ENCODE assay signal across 12 mouse cellular contexts in genomic region chr12:104985088-104985487, GRCm38 (mm10). TPM values are rescaled to one million over a fixed set of nuclear protein-coding genes. Genes with fewer than 3 reads are reported as not detected.
A peak's percentile ranks its signal among the peaks of the same experiment; 100 is the strongest.
DNase-seq lines count a peak whose midpoint lies in the region; ATAC-seq and TF ChIP-seq lines count a peak whose summit lies in the region.
"Had no signal": no experiment of that assay in that cellular context is flagged by ENCODE, and none has a peak within 500 bp of the region (broad histone marks: within the 10 kb centered on the region; RNA-seq: fewer than 3 reads in every experiment).

No protein-coding gene starts in this region.

- H3K27me3 ChIP-seq in CH12.LX (replicated peaks): no peaks in the 10 kb centered on the region
- H3K27me3 ChIP-seq: embryonic facial prominence, embryonic 15.5 days; limb, embryonic 15.5 days; neural tube, embryonic 13.5 days had no signal

- peaks cover 7 to 40% of the 10 kb centered on the region in 2 experiments for H3K36me3 ChIP-seq in CH12.LX (replicated peaks in 1 of 2; ENCODE audit: control insufficient read depth in 1 of 2, insufficient read depth in 1 of 2, low read length in 1 of 2)
- H3K36me3 ChIP-seq: embryonic facial prominence, embryonic 15.5 days; heart, embryonic 12.5 days; limb, embryonic 15.5 days; neural tube, embryonic 13.5 days had no signal

- in situ Hi-C loops in CH12.LX (cut with MboI; ENCODE audit: low pct_ligation_motif_present, low pct_unique_long_range_greater_than_20kb, low sequenced_read_pairs): no loop called here

- H3K9me3 ChIP-seq in CH12.LX (replicated peaks; ENCODE audit: low read length): peaks cover 2% of the 10 kb centered on the region
- H3K9me3 ChIP-seq: embryonic facial prominence, embryonic 15.5 days; limb, embryonic 15.5 days; neural tube, embryonic 13.5 days had no signal

- TF ChIP-seq RAD21 in CH12.LX (IDR thresholded peaks at IDR 0.05; ENCODE audit: low read depth, low read length): no peak; the same call in 1 of the 2 replicates

- DNase-seq in left cerebral cortex, adult 2 months (ENCODE audit: extremely low spot score in 1 of 2, low spot score in 2 of 2): no peak
- no peak for DNase-seq in left cerebral cortex, postnatal 36 days (ENCODE audit: low spot score in 2 of 2)
- DNase-seq in A20 (ENCODE audit: low read depth, low spot score) (peak; percentile 52), CH12.LX (ENCODE audit: extremely low read depth) (no peak)
- no peak for DNase-seq in Muller cell, postnatal 12 days (ENCODE audit: inconsistent ontology term)

- H3K4me1 ChIP-seq in CH12.LX (ENCODE audit: control insufficient read depth in 1 of 2, insufficient read depth in 2 of 2): peaks cover 4 to 21% of the 10 kb centered on the region in 2 experiments; a peak in 2 of 4 replicates
- H3K4me1 ChIP-seq: heart, embryonic 12.5 days had no signal

- TF ChIP-seq POLR2A in CH12.LX (IDR thresholded peaks at IDR 0.05; ENCODE audit: low read depth, low read length): no peak

- peaks cover 4% of the 10 kb centered on the region for H3K79me2 ChIP-seq in CH12.LX (replicated peaks; ENCODE audit: control insufficient read depth, extremely low read depth, insufficient read depth, poor library complexity, severe bottlenecking)

- H3K27ac ChIP-seq in left cerebral cortex, adult 2 months: no peak overlapping the region
- no peak overlapping the region for H3K27ac ChIP-seq in CH12.LX (ENCODE audit: insufficient read depth, low read depth)
- H3K27ac ChIP-seq: embryonic facial prominence, embryonic 15.5 days; limb, embryonic 15.5 days; neural tube, embryonic 13.5 days had no signal

- TF ChIP-seq EP300 in CH12.LX (IDR thresholded peaks at IDR 0.05; ENCODE audit: low read length): no peak

- no peak overlapping the region for H3K9ac ChIP-seq in CH12.LX (ENCODE audit: insufficient read depth, low read depth)
- H3K9ac ChIP-seq: embryonic facial prominence, embryonic 15.5 days; heart, embryonic 12.5 days; limb, embryonic 15.5 days; neural tube, embryonic 13.5 days had no signal

- no peak overlapping the region for H3K4me3 ChIP-seq in left cerebral cortex, adult 2 months
- no peak overlapping the region for H3K4me3 ChIP-seq in CH12.LX (replicated peaks in 1 of 3; ENCODE audit: low read depth in 2 of 3, low read length in 2 of 3, poor library complexity in 1 of 3)
- H3K4me3 ChIP-seq: embryonic facial prominence, embryonic 15.5 days; heart, embryonic 12.5 days; limb, embryonic 15.5 days; neural tube, embryonic 13.5 days had no signal

- intact Hi-C loops in left cerebral cortex, adult 2 months (cut with DNase I): no loop called here
- intact Hi-C loops in left cerebral cortex, postnatal 36 days (cut with DNase I): no loop called here

- H3K4me2 ChIP-seq in CH12.LX (ENCODE audit: insufficient read depth, low read depth, poor library complexity, severe bottlenecking): no peak overlapping the region
- H3K4me2 ChIP-seq: embryonic facial prominence, embryonic 15.5 days; heart, embryonic 12.5 days; limb, embryonic 15.5 days; midbrain, embryonic 11.5 days; neural tube, embryonic 13.5 days had no signal

- peak; percentile 37 for TF ChIP-seq CTCF in left cerebral cortex, adult 2 months (IDR thresholded peaks at IDR 0.05)
- TF ChIP-seq CTCF in CH12.LX (conservative IDR thresholded peaks at IDR 0.05 in 1 of 2, IDR thresholded peaks at IDR 0.05 in 1 of 2; ENCODE audit: low read depth in 2 of 2, low read length in 2 of 2): peak in 1 of 2 experiments; percentile 38; a peak in 3 of 4 replicates

- 0 out of 2 replicates have a peak, but pooled peaks have one; percentile 46 for ATAC-seq in erythroblast, adult 5-6 weeks (replicated peaks; ENCODE audit: low FRiP score, poor library complexity, severe bottlenecking)
- no peak for ATAC-seq in megakaryocyte progenitor cell, adult 5-6 weeks (replicated peaks; ENCODE audit: poor library complexity)

- dilution Hi-C loops in CH12.LX (cut with MboI; ENCODE audit: extremely low pct_ligation_motif_present, extremely low pct_unique_long_range_greater_than_20kb, low sequenced_read_pairs): no loop called here

TF ChIP-seq in CH12.LX, 34 proteins besides CTCF, POLR2A, EP300 and RAD21:
- TF ChIP-seq MAX (IDR thresholded peaks at IDR 0.05; ENCODE audit: low read length) (no peak), SMC3 (IDR thresholded peaks at IDR 0.05; ENCODE audit: low read depth, low read length) (peak; percentile 22)

RNA-seq across cellular contexts. Expression of gene Syne3, which starts 24.5 kb away (rescaled TPM):
- 1 to 10 TPM; 1.7 to 1.9 TPM for total RNA-seq in left cerebral cortex, adult 2 months (2021)
- 1 to 10 TPM; 1.0 to 2.1 TPM for total RNA-seq in left cerebral cortex, postnatal 36 days (2021)
- total RNA-seq in CH12.LX (2012; rRNA removed): 16.6 and 18.7 TPM in 2 replicates
- total RNA-seq in CH12.LX (2014; rRNA removed): 5.3 and 5.5 TPM in 2 replicates
- polyA plus RNA-seq in CH12.LX (2012; ENCODE audit: insufficient read length, low read depth): 7.3 and 7.5 TPM in 2 replicates
- total RNA-seq in erythroblast, adult 5-6 weeks (2015; ENCODE audit: low replicate concordance): 4.8 and 5.6 TPM in 2 replicates
- 10.3 and 14.8 TPM in 2 replicates for total RNA-seq in erythroblast, adult 5-6 weeks (2017; ENCODE audit: low replicate concordance)
- total RNA-seq in megakaryocyte progenitor cell, adult 5-6 weeks (2015): 10.1 and 13.1 TPM in 2 replicates
- 19.5 and 21.1 TPM in 2 replicates for total RNA-seq in megakaryocyte progenitor cell, adult 5-6 weeks (2017)
- polyA plus RNA-seq: midbrain, embryonic 11.5 days had no signal

RNA-seq across cellular contexts. Expression of gene Glrx5, which starts 47.4 kb away (rescaled TPM):
- total RNA-seq in left cerebral cortex, adult 2 months (2021): 10 to 100 TPM; 46.0 to 50.2 TPM
- total RNA-seq in left cerebral cortex, postnatal 36 days (2021): 10 to 100 TPM; 41.1 to 51.5 TPM
- total RNA-seq in CH12.LX (2012; rRNA removed) (38.5 and 51.6 TPM in 2 replicates), CH12.LX (2014; rRNA removed) (72.8 and 79.5 TPM in 2 replicates)
- polyA plus RNA-seq in CH12.LX (2012; ENCODE audit: insufficient read length, low read depth): 112 and 123 TPM in 2 replicates
- 170 and 188 TPM in 2 replicates for total RNA-seq in erythroblast, adult 5-6 weeks (2015; ENCODE audit: low replicate concordance)
- 146 and 233 TPM in 2 replicates for total RNA-seq in erythroblast, adult 5-6 weeks (2017; ENCODE audit: low replicate concordance)
- 58.1 and 65.3 TPM in 2 replicates for total RNA-seq in megakaryocyte progenitor cell, adult 5-6 weeks (2015)
- 26.9 and 30.1 TPM in 2 replicates for total RNA-seq in megakaryocyte progenitor cell, adult 5-6 weeks (2017)
